Mouse (Mus musculus) kidney, adult 10 weeks (tissue): Measurements from ENCODE around the gene Trappc1. TPM values are rescaled to one million over a fixed set of nuclear protein-coding genes. Genes with fewer than 3 reads are reported as not detected.

Source experiments
- polyA plus RNA-seq: library from polyadenylated mRNA; stranded (reverse); fragments of 350-450 nt; fragmentation: Illumina TruSeq; extraction: RNeasy Lipid Tissue Mini Kit (QIAGEN cat#74804); gene quantifications from one replicate; pipeline ENCODE4 v1.2.3, GENCODE M21; 2014; ENCODE audit warnings: low read depth, low replicate concordance

Gene Trappc1
- polyA plus RNA-seq: 43.8 TPM

GRCm38 (mm10) chr11:69323667-69324111, at the start of gene Trappc1, which contains the start of gene Cntrob:
Gene Trappc1, plus strand, starts transcription at chr11:69323980.
Gene Cntrob, minus strand, starts transcription at chr11:69323775.

GRCm38 (mm10) chr11:69325628-69326407, 2.0 kb downstream of the Trappc1 start, which contains the start of gene Kcnab3:
Gene Kcnab3, plus strand, starts transcription at chr11:69326258.

GRCm38 (mm10) chr11:69340161-69341131, 16.7 kb downstream of the Trappc1 start, which contains the start of gene Rnf227:
Gene Rnf227, plus strand, starts transcription at chr11:69340461.

GRCm38 (mm10) chr11:69369215-69369989, 45.6 kb downstream of the Trappc1 start, which contains the start of gene Chd3:
Gene Chd3, minus strand, starts transcription at chr11:69369406.

Other genes starting within 250 kb of the Trappc1 start
- 62.6 TPM for gene Vamp2, start 235.5 kb upstream of the Trappc1 start, polyA plus RNA-seq
- 0.24 TPM for gene Per1, start 228.8 kb upstream of the Trappc1 start, polyA plus RNA-seq
- not detected for gene Hes7, start 203.6 kb upstream of the Trappc1 start, polyA plus RNA-seq
- gene 9130213A22Rik, start 201.4 kb upstream of the Trappc1 start, polyA plus RNA-seq: not detected
- not detected for gene Aloxe3, start 198.1 kb upstream of the Trappc1 start, polyA plus RNA-seq
- gene Alox12b, start 167.0 kb upstream of the Trappc1 start, polyA plus RNA-seq: not detected
- not detected for gene Alox8, start 126.1 kb upstream of the Trappc1 start, polyA plus RNA-seq
- gene Gucy2e, start 86.9 kb upstream of the Trappc1 start, polyA plus RNA-seq: not detected
- gene Cntrob, start 205 bp upstream of the Trappc1 start, polyA plus RNA-seq: 1.6 TPM
- 0.40 TPM for gene Kcnab3, start 2.3 kb downstream of the Trappc1 start, polyA plus RNA-seq
- 4.6 TPM for gene Rnf227, start 16.5 kb downstream of the Trappc1 start, polyA plus RNA-seq
- gene Chd3, start 45.4 kb downstream of the Trappc1 start, polyA plus RNA-seq: 20.4 TPM
- 4.1 TPM for gene Naa38, start 71.5 kb downstream of the Trappc1 start, polyA plus RNA-seq
- gene Cyb5d1, start 71.7 kb downstream of the Trappc1 start, polyA plus RNA-seq: 41.9 TPM
- gene Tmem88, start 74.3 kb downstream of the Trappc1 start, polyA plus RNA-seq: 0.65 TPM
- 2.0 TPM for gene Kdm6b, start 89.7 kb downstream of the Trappc1 start, polyA plus RNA-seq
- gene Dnah2, start 225.1 kb downstream of the Trappc1 start, polyA plus RNA-seq: not detected
- not detected for gene Efnb3, start 236.2 kb downstream of the Trappc1 start, polyA plus RNA-seq